Mouse (Mus musculus): ENCODE results near the gene Enox1. TPM values are rescaled to one million over a fixed set of nuclear protein-coding genes. Genes with fewer than 3 reads are reported as not detected.

Enox1 gene
- polyA plus RNA-seq, 1 experiment from 2014 or later = 7.7 TPM

DNA sequence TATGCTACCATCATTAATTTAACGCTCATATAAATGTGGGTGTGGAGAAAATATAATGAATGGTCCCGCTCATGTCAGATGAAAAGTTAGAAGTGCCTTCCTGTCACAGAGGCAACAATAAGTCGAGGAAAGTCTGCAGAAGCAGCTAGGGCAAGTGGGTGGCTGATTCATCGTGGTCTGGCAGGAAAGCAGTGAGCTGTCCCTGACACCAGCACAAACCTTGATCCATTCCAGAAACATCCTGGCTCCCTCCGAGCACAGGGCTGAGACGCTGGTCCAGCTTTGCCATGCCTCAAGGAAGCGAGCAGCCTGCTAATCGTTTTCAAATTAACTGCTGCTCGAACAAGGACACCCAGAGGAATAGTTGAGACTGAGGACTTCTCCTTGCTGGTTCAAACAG lies 219.1 kb downstream of the Enox1 start:
- H3K9ac ChIP-seq (replicated peaks; ENCODE audit: low read length) = no peak overlapping the region
- H3K4me2 ChIP-seq (replicated peaks; ENCODE audit: low read depth, low read length) = no peak overlapping the region

DNA sequence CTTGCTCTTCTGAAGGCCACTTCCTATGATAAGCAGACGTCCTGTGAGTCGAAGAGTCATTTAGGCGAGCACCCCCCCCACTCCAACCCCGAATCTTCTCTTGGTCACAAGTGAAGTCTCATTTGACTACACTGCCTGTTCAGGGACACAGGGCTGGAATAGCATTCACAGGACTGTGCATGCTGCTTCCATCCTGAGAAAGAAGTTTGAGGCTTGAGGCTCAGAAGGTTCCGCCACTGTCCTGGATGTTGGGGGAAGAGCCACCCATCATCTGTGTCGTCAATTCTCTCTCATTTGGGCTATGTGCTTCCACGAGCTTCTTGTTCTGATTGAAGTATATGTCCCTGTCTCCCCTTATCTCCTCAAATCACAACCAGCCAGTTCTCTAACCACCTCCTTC lies 220.2 kb downstream of the Enox1 start:
- no peak for ATAC-seq (ENCODE audit: low FRiP score, low TSS enrichment)
- no peak overlapping the region for H3K4me3 ChIP-seq (ENCODE audit: low read length)
- H3K27me3 ChIP-seq (ENCODE audit: insufficient read depth, low read length) = no peaks in the 10 kb centered on the region
- peaks cover 6% of the 10 kb centered on the region for H3K4me1 ChIP-seq (ENCODE audit: insufficient read depth, low read length)
- H3K9ac ChIP-seq (replicated peaks; ENCODE audit: low read length) = no peak overlapping the region
- H3K36me3 ChIP-seq (ENCODE audit: insufficient read depth, low read length) = no peaks in the 10 kb centered on the region
- WGBS = 68% methylated on average over 7 of the region's 7 CpGs
- H3K9me3 ChIP-seq (ENCODE audit: low read length) = no peaks in the 10 kb centered on the region
- no peak overlapping the region for H3K4me2 ChIP-seq (replicated peaks; ENCODE audit: low read depth, low read length)
- no peak overlapping the region for H3K27ac ChIP-seq (ENCODE audit: low read length)

More for the DNA sequence above, 219.1 kb downstream of the Enox1 start:
- no peaks in the 10 kb centered on the region; the same call in 1 of the 2 replicates for H3K4me1 ChIP-seq (ENCODE audit: insufficient read depth, low read length)
- no peaks in the 10 kb centered on the region for H3K27me3 ChIP-seq (ENCODE audit: insufficient read depth, low read length)
- H3K9me3 ChIP-seq (ENCODE audit: low read length) = no peaks in the 10 kb centered on the region
- no peak overlapping the region for H3K4me3 ChIP-seq (ENCODE audit: low read length)
- H3K36me3 ChIP-seq (ENCODE audit: insufficient read depth, low read length) = no peaks in the 10 kb centered on the region
- 49% methylated on average over 9 of the region's 9 CpGs for WGBS
- ATAC-seq (ENCODE audit: low FRiP score, low TSS enrichment) = no peak
- H3K27ac ChIP-seq (ENCODE audit: low read length) = no peak overlapping the region

- Histone ChIP-seq H3K4me1 (ENCODE audit: insufficient read depth, low read length) (peaks cover 7% of the 10 kb centered on the region), H3K36me3 (ENCODE audit: insufficient read depth, low read length) (no peaks in the 10 kb centered on the region), H3K4me3 (ENCODE audit: low read length) (no peak overlapping the region), H3K9me3 (ENCODE audit: low read length) (no peaks in the 10 kb centered on the region), H3K27me3 (ENCODE audit: insufficient read depth, low read length) (no peaks in the 10 kb centered on the region), H3K4me2 (replicated peaks; ENCODE audit: low read depth, low read length) (no peak overlapping the region), H3K27ac (ENCODE audit: low read length) (no peak overlapping the region), H3K9ac (replicated peaks; ENCODE audit: low read length) (no peak overlapping the region)
- no peak for ATAC-seq (ENCODE audit: low FRiP score, low TSS enrichment)
- WGBS = 58% methylated on average over 3 of the region's 3 CpGs
Observed at GRCm38 (mm10) chr14:77377439-77377838, 220.9 kb downstream of the Enox1 start.

- H3K9me3 ChIP-seq (ENCODE audit: low read length) = no peaks in the 10 kb centered on the region
- no peaks in the 10 kb centered on the region for H3K27me3 ChIP-seq (ENCODE audit: insufficient read depth, low read length)
- no peak for ATAC-seq (ENCODE audit: low FRiP score, low TSS enrichment)
- H3K4me3 ChIP-seq (ENCODE audit: low read length) = no peak overlapping the region
- WGBS = 47% methylated on average over 5 of the region's 5 CpGs
- no peak overlapping the region for H3K4me2 ChIP-seq (replicated peaks; ENCODE audit: low read depth, low read length)
- H3K36me3 ChIP-seq (ENCODE audit: insufficient read depth, low read length) = no peaks in the 10 kb centered on the region
- H3K9ac ChIP-seq (replicated peaks; ENCODE audit: low read length) = no peak overlapping the region
- H3K4me1 ChIP-seq (ENCODE audit: insufficient read depth, low read length) = peaks cover 7% of the 10 kb centered on the region
- H3K27ac ChIP-seq (ENCODE audit: low read length) = no peak overlapping the region
Observed at GRCm38 (mm10) chr14:77377873-77378272, 221.3 kb downstream of the Enox1 start.

GRCm38 (mm10) chr14:77381532-77381931 lies 225.0 kb downstream of the Enox1 start:
- Histone ChIP-seq H3K27ac (ENCODE audit: low read length) (no peak overlapping the region), H3K4me2 (replicated peaks; ENCODE audit: low read depth, low read length) (no peak overlapping the region), H3K9ac (replicated peaks; ENCODE audit: low read length) (no peak overlapping the region), H3K4me1 (ENCODE audit: insufficient read depth, low read length) (peaks cover 7% of the 10 kb centered on the region), H3K9me3 (ENCODE audit: low read length) (no peaks in the 10 kb centered on the region), H3K4me3 (ENCODE audit: low read length) (no peak overlapping the region), H3K27me3 (ENCODE audit: insufficient read depth, low read length) (no peaks in the 10 kb centered on the region), H3K36me3 (ENCODE audit: insufficient read depth, low read length) (no peaks in the 10 kb centered on the region)
- ATAC-seq (ENCODE audit: low FRiP score, low TSS enrichment) = no peak
- WGBS = 18% methylated on average over 2 of the region's 2 CpGs

DNA sequence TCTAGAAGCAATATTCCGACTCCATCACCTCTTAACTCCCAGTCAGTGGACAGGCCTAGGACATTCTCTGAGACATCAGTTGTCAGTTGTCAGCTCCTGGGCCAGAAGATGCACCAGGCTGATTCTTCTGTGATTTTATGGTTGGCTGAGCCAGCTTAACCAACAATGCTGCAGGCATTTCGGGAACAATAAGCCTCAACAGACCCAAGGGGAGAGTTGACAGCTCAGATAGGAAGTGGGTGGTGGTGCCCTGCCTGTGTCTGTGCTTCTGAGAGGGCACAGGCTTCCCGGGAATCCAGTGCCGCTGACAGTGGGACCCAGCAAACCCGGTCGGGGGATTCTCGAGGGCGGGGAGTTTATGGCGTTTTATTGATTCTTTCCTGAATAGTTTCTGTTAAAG lies 229.1 kb downstream of the Enox1 start:
- Histone ChIP-seq H3K36me3 (ENCODE audit: insufficient read depth, low read length) (no peaks in the 10 kb centered on the region), H3K4me1 (ENCODE audit: insufficient read depth, low read length) (peaks cover 7% of the 10 kb centered on the region; the same call in 1 of the 2 replicates), H3K9me3 (ENCODE audit: low read length) (no peaks in the 10 kb centered on the region), H3K27ac (ENCODE audit: low read length) (no peak overlapping the region), H3K4me2 (replicated peaks; ENCODE audit: low read depth, low read length) (no peak overlapping the region), H3K4me3 (ENCODE audit: low read length) (no peak overlapping the region), H3K27me3 (ENCODE audit: insufficient read depth, low read length) (no peaks in the 10 kb centered on the region), H3K9ac (replicated peaks; ENCODE audit: low read length) (no peak overlapping the region)
- WGBS = 29% methylated on average over 9 of the region's 9 CpGs
- ATAC-seq (ENCODE audit: low FRiP score, low TSS enrichment) = no peak

DNA sequence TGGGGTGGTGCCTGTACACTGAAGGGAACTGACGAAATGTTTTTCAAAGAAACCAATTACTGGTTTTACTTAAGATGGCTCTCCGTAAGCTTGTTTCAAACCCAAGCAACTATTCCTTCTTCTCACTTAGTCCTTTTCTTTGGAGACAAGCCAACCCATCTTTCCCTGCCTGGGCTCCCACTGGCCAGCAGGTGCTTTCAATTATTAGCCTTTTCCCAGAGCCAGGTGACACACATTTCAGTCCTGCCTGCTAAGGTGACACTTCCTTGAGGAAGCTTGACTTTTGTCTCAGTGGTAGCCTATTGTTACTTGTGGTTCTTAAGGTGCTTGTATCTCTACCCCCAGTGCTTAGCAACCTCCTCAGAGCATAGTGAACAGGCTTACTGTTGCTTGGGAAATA lies 231.3 kb downstream of the Enox1 start:
- Histone ChIP-seq H3K9ac (replicated peaks; ENCODE audit: low read length) (no peak overlapping the region), H3K36me3 (ENCODE audit: insufficient read depth, low read length) (no peaks in the 10 kb centered on the region), H3K4me3 (ENCODE audit: low read length) (no peak overlapping the region), H3K27ac (ENCODE audit: low read length) (no peak overlapping the region), H3K4me1 (ENCODE audit: insufficient read depth, low read length) (no peaks in the 10 kb centered on the region), H3K27me3 (ENCODE audit: insufficient read depth, low read length) (no peaks in the 10 kb centered on the region), H3K9me3 (ENCODE audit: low read length) (no peaks in the 10 kb centered on the region), H3K4me2 (replicated peaks; ENCODE audit: low read depth, low read length) (no peak overlapping the region)
- 93% methylated on average over 2 of the region's 2 CpGs for WGBS
- no peak for ATAC-seq (ENCODE audit: low FRiP score, low TSS enrichment)

DNA sequence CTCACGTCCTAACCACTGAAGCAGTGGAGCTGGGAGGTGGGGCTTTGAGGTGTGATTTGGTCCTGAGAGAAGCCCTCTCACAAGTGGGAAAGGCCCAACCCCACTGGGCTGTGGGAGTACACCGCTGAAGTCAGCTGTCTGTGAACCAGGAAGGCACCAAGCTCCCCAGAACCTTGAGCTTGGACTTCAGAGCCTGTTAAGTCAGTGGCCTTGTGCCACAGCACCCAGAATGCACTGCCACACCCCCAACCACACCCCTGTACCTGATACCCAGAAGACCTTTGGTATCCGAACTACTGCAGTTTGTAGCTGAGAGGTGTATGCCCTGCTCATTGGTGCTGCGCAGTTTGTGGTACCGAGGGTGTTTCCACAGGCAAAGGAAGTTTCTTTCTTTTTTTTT lies 232.7 kb downstream of the Enox1 start:
- H3K9me3 ChIP-seq (ENCODE audit: low read length) = no peaks in the 10 kb centered on the region
- H3K27me3 ChIP-seq (ENCODE audit: insufficient read depth, low read length) = no peaks in the 10 kb centered on the region
- no peak overlapping the region for H3K27ac ChIP-seq (ENCODE audit: low read length)
- no peaks in the 10 kb centered on the region for H3K36me3 ChIP-seq (ENCODE audit: insufficient read depth, low read length)
- H3K9ac ChIP-seq (replicated peaks; ENCODE audit: low read length) = no peak overlapping the region
- H3K4me3 ChIP-seq (ENCODE audit: low read length) = no peak overlapping the region
- no peak overlapping the region for H3K4me2 ChIP-seq (replicated peaks; ENCODE audit: low read depth, low read length)
- H3K4me1 ChIP-seq (ENCODE audit: insufficient read depth, low read length) = no peaks in the 10 kb centered on the region
- 86% methylated on average over 5 of the region's 5 CpGs for WGBS
- ATAC-seq (ENCODE audit: low FRiP score, low TSS enrichment) = no peak

GRCm38 (mm10) chr14:77392476-77392875 lies 235.9 kb downstream of the Enox1 start:
- ATAC-seq (ENCODE audit: low FRiP score, low TSS enrichment) = no peak
- H3K27ac ChIP-seq (ENCODE audit: low read length) = no peak overlapping the region
- no peaks in the 10 kb centered on the region for H3K4me1 ChIP-seq (ENCODE audit: insufficient read depth, low read length)
- H3K9me3 ChIP-seq (ENCODE audit: low read length) = no peaks in the 10 kb centered on the region
- H3K4me3 ChIP-seq (ENCODE audit: low read length) = no peak overlapping the region
- H3K27me3 ChIP-seq (ENCODE audit: insufficient read depth, low read length) = no peaks in the 10 kb centered on the region
- WGBS = 89% methylated on average over 1 of the region's 1 CpGs
- no peak overlapping the region for H3K9ac ChIP-seq (replicated peaks; ENCODE audit: low read length)
- H3K4me2 ChIP-seq (replicated peaks; ENCODE audit: low read depth, low read length) = no peak overlapping the region
- H3K36me3 ChIP-seq (ENCODE audit: insufficient read depth, low read length) = no peaks in the 10 kb centered on the region

- no peak overlapping the region for H3K4me3 ChIP-seq (ENCODE audit: low read length)
- H3K36me3 ChIP-seq (ENCODE audit: insufficient read depth, low read length) = no peaks in the 10 kb centered on the region
- H3K27me3 ChIP-seq (ENCODE audit: insufficient read depth, low read length) = no peaks in the 10 kb centered on the region
- H3K9me3 ChIP-seq (ENCODE audit: low read length) = no peaks in the 10 kb centered on the region
- ATAC-seq (ENCODE audit: low FRiP score, low TSS enrichment) = no peak
- no peak overlapping the region for H3K4me2 ChIP-seq (replicated peaks; ENCODE audit: low read depth, low read length)
- no peaks in the 10 kb centered on the region for H3K4me1 ChIP-seq (ENCODE audit: insufficient read depth, low read length)
- H3K9ac ChIP-seq (replicated peaks; ENCODE audit: low read length) = no peak overlapping the region
- 81% methylated on average over 5 of the region's 5 CpGs for WGBS
- H3K27ac ChIP-seq (ENCODE audit: low read length) = no peak overlapping the region
Observed at GRCm38 (mm10) chr14:77406241-77407114, 249.9 kb downstream of the Enox1 start.

All from kidney, embryonic 16.5 days (tissue).